Mouse (Mus musculus) brown adipose tissue, adult 24 weeks (tissue): ENCODE measurements around the gene A730015C16Rik. TPM values are rescaled to one million over a fixed set of nuclear protein-coding genes. Genes with fewer than 3 reads are reported as not detected.

Experiments used
- H3K27ac ChIP-seq: fragments of 200-500 bp; replicated peaks from 2 replicates; pipeline ENCODE4 v1.5.1; 2012; ENCODE audit warnings: low read depth, mild to moderate bottlenecking, low read length
- H3K4me1 ChIP-seq: fragments of 200-500 bp; 2 replicates; pipeline ENCODE4 v1.6.1; 2012; ENCODE audit warnings: low read length, mixed read lengths; ENCODE audit not compliant: control insufficient read depth, insufficient read depth, insufficient read length
- H3K4me3 ChIP-seq: fragments of 200-500 bp; 2 replicates; pipeline ENCODE4 v1.5.1; 2012; ENCODE audit warnings: low read depth, mild to moderate bottlenecking, low read length, moderate library complexity; ENCODE audit not compliant: insufficient read depth
- polyA plus RNA-seq: library from polyadenylated mRNA; stranded (reverse); fragments of >200 nt; gene quantifications from 2 replicates; pipeline ENCODE4 v1.2.4, GENCODE M21; 2012; ENCODE audit not compliant: missing spikeins, insufficient read depth, insufficient read length

A730015C16Rik gene
- polyA plus RNA-seq, result not detected in 2 replicates

DNA sequence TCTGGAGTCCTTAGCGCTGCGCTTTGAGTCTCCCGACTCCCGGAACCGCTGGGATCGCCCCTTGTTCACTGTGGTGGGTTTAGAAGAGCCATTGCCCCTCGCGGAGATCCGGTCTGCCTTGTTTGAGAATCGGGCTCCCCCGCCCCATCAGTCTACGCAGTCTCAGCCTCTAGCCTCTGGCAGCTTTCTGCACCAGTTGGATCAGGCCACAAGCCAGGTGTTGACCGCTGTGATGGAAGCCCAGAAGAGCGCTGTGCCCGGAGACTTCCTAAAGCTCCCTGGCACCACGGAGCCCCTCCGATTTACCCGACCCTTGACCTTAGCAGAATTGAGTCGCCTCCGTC is at the start of gene A730015C16Rik:
TSS of gene A730015C16Rik (minus strand) at position 115 of the 344 bp plus-strand sequence.
- Histone ChIP-seq H3K4me1 (peaks cover 6% of the 10 kb centered on the region; the same call in 1 of the 2 replicates), H3K27ac (peak within 1 kb of the TSS; percentile 89), H3K4me3 (peak within 1 kb of the TSS; percentile 93)

DNA sequence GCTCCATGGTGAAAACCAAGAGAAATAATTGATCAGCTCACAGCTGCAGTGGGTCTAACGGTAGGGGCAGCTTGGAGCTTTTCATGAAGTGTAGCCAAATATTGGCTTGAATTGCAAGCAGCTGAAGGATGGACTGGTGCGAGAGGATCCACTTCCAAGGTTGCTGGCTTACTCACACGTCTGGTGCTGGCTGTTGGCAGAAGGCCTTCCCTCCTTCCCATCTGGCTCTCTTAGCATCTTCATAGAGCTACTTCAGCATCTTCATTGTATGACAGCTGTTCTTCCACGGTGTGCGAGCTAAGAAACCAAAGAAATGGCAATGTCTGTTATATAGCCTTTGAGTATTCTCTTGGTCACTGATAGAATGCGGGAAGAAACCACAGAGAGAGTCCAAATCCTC is 42.5 kb upstream of the A730015C16Rik start:
- Histone ChIP-seq H3K27ac (no peak overlapping the region), H3K4me1 (no peaks in the 10 kb centered on the region), H3K4me3 (no peak overlapping the region)

DNA sequence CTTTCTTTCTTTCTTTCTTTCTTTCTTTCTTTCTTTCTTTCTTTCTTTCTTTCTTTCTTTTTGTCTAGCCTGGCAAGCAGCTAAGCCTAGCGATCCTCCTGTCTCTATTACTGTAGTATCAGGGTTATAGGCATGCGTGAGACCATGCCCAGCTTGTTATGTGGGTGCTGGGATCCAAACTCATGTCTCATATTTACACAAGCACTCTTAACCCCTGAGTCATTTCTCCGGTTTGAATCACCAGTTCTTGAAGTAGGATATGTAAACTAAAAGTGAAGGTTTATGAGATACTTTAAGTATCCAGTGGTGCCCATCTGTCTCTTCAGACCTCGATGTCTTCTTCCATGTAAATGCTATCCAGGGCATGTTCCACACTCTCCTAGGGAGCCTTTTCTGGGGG is 39.0 kb upstream of the A730015C16Rik start:
- H3K27ac ChIP-seq, result no peak overlapping the region
- no peaks in the 10 kb centered on the region for H3K4me1 ChIP-seq
- no peak overlapping the region for H3K4me3 ChIP-seq

DNA sequence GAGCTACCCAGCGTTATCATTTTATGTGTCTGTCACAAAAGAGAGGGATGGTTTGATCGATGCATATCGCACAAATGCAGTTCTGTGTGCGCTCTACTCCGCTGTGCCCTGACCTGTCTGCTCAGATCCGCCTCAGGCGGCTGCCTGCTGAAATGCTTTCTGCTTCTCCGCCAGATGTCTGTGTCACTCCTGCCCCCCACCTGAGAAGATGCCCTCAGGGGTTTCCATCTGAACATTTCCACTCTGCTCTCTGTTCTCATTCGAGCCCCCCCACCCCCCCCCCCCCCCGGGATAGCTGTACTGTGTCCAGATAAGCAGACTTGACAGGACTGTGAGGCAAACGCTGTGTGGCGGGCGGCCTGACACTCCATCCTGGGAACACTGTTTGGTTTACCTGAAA is 35.4 kb upstream of the A730015C16Rik start:
- no peak overlapping the region for H3K27ac ChIP-seq
- no peaks in the 10 kb centered on the region; the same call in 1 of the 2 replicates for H3K4me1 ChIP-seq
- H3K4me3 ChIP-seq, result no peak overlapping the region

DNA sequence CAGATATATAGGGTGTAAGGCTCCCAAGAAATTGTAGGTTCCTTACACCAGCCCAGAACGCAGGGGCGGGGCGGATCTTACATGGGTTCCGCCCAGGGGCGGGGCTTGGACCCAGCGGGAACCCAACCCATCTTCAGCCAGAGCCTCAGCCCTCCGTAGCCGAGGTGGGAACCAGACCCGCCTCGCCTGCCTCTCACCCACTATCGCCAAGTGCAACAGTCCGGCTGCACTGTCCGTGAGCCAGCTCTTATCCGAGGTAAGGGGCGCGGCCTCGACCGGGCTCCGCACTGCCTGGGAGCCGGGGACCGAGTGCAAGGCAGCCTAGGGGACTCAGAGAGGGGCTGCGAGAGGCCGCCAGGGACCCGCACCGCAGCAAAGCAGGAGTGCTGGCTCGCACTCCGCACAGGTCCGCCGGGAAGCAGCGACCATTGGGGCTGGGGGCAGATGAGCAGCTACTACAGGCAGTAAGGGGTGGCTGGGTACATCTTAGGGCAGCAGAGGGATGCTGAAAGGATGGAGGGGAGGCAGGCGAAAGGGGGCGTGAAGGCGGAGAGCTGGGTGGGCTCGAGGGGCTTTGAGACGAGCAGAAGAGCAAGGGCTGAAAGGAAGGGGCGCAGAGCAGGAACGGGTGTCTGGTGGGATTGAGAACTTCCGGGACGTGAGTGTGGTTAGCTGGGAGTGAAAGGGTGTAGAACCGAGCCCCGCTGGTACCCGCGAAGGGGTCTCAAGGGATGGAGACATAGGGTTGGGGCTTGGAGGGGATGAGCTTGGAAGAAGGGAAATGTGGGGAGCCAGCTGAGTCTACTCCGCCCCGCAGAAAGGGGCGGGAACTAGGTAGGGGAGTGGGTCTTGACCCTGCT is 30.8 kb upstream of the A730015C16Rik start, which contains the start of gene Rab3b:
TSS of gene Rab3b (plus strand) at position 101 of the 860 bp plus-strand sequence.
- no peak within 1 kb of the TSS for H3K27ac ChIP-seq
- H3K4me1 ChIP-seq, result no peaks in the 10 kb centered on the region; the same call in 1 of the 2 replicates
- peak within 1 kb of the TSS; percentile 47 for H3K4me3 ChIP-seq

DNA sequence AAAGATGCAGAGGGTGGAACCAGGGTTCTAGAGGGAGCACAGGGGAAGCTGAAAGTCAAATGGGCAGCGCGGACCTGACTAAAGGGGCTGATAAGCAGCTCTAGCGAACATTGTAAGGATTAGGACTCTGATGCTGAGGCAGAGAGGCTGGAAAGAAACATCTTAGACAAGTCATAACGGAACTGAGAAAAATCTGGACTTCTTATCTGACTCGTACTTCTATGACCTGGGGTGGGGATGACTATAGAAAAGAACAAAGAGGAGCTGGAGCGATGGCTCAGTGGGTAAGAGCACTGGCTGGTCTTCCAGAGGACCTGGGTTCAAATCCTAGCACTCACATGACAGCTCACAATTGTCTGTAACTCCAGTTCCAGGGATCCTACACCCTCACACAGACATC is 29.5 kb upstream of the A730015C16Rik start:
- no peak overlapping the region for H3K4me3 ChIP-seq
- no peaks in the 10 kb centered on the region; the same call in 1 of the 2 replicates for H3K4me1 ChIP-seq
- H3K27ac ChIP-seq, result no peak overlapping the region

DNA sequence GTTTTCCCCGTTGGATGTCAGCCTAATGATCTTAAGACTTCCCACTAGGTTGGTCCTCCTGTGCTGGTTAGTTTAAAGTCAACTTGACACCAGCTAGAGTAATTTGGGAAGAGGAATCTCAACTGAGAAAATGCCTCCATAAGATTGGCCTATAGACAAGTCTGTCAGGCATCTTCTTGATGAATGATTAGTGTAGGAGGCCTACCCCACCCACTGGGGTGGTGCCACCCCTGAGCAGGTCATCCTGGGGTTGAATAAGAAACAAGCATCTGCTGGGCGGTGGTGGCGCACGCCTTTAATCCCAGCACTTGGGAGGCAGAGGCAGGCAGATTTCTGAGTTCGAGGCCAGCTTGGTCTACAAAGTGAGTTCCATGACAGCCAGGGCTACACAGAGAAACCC is 25.3 kb upstream of the A730015C16Rik start:
- Histone ChIP-seq H3K27ac (no peak overlapping the region), H3K4me3 (no peak overlapping the region), H3K4me1 (no peaks in the 10 kb centered on the region)

DNA sequence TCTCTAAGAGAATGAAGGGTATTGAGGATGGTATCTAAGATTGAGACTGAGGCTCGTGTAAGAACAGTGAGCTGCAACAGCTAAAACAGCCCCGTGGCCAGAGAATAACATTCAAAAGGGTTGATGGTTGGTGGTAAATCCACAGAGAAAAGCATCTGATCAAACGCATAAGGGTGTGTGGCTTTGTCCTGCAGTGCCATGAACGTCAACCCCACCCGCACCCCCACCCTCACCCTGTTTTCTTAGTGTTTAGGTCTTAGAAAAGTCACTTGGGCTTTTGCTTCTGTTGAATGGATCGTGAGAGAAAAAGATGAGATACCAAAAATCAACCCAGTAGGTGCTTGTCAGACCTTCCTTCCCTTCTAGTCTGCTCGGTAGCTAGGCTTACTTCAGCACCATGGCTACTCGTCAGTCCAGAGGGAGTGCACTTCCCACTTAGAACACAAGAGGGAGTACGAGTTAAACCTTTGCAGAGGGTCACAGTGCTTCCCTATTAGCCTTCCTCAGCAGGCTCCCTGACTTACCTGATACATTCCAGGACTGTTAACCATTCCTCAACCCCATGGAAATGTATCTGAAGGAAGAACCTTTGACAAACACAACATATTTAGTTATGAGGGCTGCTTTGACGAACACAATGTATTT is 21.4 kb upstream of the A730015C16Rik start:
- Histone ChIP-seq H3K4me1 (no peaks in the 10 kb centered on the region), H3K27ac (no peak overlapping the region), H3K4me3 (no peak overlapping the region)

DNA sequence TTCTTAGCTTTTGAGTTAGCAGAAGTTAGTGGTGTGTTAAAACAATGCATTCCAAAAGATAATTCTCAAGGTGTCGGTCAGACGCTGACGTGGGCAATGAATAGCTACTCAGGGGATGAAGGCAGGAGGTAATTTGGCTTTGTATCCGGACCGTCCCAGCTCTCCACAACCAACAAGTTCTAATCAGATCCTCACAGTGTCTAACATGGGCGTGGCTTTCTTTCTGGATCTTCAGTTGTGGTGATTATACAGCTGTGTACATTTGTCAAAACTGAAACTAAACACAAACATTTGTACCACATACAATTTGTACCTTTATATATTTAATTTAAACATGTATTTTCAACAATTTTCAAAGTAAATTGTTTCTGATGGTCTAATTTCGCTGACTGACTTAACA is 18.4 kb upstream of the A730015C16Rik start:
- no peak overlapping the region for H3K4me3 ChIP-seq
- H3K27ac ChIP-seq, result no peak overlapping the region
- no peaks in the 10 kb centered on the region for H3K4me1 ChIP-seq

DNA sequence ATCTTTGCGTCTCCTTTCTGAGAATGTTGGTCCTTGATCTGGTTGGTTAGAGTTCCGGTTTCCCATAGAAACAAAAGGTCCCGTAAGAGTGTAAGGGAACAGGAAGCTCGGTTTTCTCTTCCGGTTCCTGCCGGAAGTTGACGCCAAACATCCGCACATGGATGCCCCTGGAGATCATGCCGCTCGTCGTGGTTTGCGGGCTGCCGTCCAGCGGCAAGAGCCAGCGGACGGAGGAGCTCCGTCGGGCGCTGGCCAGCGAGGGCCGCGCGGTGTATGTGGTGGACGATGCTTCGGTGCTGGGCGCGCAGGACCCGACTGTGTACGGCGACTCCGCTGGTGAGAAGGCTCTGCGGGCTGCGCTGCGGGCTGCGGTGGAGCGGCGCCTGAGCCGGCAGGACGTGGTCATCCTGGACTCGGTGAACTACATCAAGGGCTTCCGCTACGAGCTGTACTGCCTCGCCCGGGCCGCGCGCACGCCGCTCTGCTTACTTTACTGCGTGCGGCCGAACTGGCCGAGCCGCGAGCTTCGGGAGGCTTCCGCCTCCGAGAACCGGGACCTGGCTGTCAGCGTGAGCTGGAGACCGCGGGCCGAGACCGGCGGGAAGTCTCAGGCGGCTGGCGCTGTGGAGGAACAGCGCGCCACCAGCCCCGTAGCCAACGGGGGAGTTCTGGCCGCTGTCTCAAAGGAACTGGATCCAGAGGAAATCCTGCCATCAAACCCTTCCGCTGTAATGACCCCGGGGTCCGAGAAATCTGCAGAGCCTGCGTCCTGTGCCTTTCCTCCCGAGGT is 509 bp downstream of the A730015C16Rik start, which contains the start of gene Kti12:
TSS of gene Kti12 (plus strand) at position 71 of the 790 bp plus-strand sequence.
- peak within 1 kb of the TSS; percentile 89 for H3K27ac ChIP-seq
- peak within 1 kb of the TSS; percentile 93 for H3K4me3 ChIP-seq
- H3K4me1 ChIP-seq, result peaks cover 6% of the 10 kb centered on the region; the same call in 1 of the 2 replicates

DNA sequence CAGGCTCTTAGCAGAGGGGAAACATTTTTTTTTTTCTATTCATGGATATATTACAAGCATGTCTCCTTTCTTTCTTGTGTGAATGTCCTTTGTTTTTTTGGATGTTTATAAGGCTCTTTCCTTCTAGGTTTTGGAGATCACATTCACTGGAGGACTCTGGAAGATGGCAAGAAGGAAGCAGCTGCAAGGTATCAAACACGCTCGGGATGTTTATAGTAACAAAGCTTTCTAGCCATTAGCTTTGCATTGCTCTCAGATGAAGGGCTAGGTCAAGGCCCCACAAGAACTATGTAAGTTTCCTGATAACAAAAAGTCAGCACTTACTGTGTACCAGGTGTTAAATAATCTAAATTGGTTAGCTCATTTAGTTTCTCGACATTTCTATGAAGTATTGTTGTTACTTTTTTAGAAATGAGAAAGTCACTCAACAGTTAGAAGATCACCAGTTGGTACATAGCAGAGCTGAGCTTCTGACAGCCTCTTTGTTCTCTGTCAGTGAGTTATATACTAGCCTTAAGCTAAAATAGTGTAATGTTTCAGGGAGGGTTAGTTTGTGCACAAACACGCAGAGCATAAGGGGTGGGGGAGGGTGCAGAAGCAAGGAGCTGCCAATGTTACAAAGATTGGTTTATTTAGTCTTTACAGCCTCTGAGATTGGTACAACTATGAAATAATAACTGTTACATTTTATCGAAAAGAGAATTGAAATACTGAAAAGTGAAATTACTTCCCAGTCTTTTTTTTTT is 2.4 kb downstream of the A730015C16Rik start:
- H3K27ac ChIP-seq, result no peak overlapping the region
- H3K4me1 ChIP-seq, result peaks cover 6% of the 10 kb centered on the region; the same call in 1 of the 2 replicates
- H3K4me3 ChIP-seq, result no peak overlapping the region

DNA sequence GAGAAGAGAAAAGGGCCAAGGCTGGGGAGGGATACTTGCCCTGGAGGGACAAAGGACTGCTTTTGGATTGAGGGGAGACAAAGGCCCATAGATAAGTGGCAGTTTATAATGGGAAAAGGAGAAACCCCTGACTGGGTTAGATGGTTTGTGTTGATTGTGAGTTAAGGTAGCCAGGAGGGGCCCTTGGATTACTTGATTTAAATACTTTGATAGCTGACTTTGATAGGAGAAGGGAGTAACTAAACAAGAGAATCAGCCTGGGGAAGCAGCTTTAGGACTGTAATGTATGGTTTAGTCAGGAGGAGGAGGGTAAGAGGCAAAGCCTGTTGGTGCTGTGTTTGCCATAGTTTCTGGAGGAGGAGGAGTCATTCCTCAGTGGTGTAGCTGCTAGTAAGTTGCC is 5.1 kb downstream of the A730015C16Rik start:
- Histone ChIP-seq H3K4me1 (peaks cover 2% of the 10 kb centered on the region; the same call in 1 of the 2 replicates), H3K27ac (no peak overlapping the region), H3K4me3 (no peak overlapping the region)

DNA sequence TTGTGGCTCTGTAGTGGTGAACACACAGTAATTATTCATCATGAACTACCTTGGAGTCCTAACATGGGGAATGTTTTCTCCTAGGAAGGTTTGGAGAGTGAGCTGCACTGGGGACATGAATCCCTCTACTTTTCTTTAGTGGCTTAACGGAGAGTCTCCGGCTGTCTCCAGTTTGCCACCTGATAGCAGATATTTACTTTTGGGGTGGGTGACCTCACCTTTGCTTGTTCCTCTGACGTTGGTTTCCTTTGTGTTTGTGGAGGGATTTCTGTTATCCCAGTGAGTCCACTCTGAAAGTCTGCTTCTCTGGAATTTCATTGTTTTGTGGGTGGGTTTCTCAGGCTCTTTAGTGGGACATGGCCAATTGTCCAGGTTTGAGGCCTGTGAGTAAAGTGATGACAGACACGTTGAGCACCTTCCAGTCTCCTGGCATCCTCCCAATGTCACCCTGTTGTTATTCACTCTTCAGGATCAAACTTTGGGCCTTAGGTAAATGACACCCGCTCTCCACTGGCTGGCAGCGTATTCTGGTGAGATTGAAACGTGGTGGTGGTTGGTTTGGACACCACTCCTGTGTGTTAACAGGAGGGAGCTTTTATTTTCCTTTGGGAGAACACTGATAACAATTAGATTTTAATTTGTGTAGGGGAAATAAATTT is 6.4 kb downstream of the A730015C16Rik start:
- no peak overlapping the region for H3K27ac ChIP-seq

DNA sequence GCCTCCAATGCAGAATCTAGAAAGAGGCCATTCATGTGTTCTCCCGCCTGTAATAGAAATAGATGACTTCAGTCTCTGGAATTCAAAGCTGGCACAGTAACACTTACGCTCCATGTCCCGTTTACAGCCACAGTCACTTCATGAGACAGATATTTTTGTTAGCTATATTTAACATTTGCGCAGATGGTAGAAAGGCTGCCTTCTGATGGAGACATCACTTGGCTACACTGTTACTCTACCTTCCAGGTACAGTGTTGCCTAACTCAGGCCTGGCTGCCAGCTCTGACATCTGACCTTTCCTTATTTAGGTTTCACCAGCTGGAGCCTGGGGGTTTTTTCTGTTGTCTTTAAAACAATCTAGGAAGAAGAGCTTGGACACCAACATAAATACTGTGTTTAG is 10.4 kb downstream of the A730015C16Rik start:
- Histone ChIP-seq H3K4me3 (no peak overlapping the region), H3K27ac (no peak overlapping the region), H3K4me1 (peaks cover 5% of the 10 kb centered on the region; the same call in 1 of the 2 replicates)

More for the DNA sequence above, 6.4 kb downstream of the A730015C16Rik start:
- H3K4me3 ChIP-seq, result no peak overlapping the region
- H3K4me1 ChIP-seq, result peaks cover 1% of the 10 kb centered on the region; the same call in 1 of the 2 replicates
